Mouse (Mus musculus) WW6 (cell line): ENCODE results near the gene Dscam.

Experiments
- DNase-seq: peaks from one replicate; pipeline ENCODE4 v3.0.0-alpha.2; 2013; ENCODE audit warnings: low read depth, low spot score

Gene Dscam

GRCm38 (mm10) chr16:96567428-96567827, 603.1 kb downstream of the Dscam start:
- no peak for DNase-seq

- DNase-seq: no peak
These were observed 606.9 kb downstream of the Dscam start for GRCm38 (mm10) chr16:96563350-96564257.

- no peak for DNase-seq
These were observed 610.8 kb downstream of the Dscam start for GRCm38 (mm10) chr16:96559796-96560195.

GRCm38 (mm10) chr16:96558341-96558740, 612.2 kb downstream of the Dscam start:
- DNase-seq: no peak

GRCm38 (mm10) chr16:96556621-96557020, 613.9 kb downstream of the Dscam start:
- DNase-seq: no peak

- no peak for DNase-seq
These were observed 615.1 kb downstream of the Dscam start for GRCm38 (mm10) chr16:96555412-96555811.

GRCm38 (mm10) chr16:96552680-96553079, 617.9 kb downstream of the Dscam start:
- no peak for DNase-seq

GRCm38 (mm10) chr16:96541056-96541455, 629.5 kb downstream of the Dscam start:
- no peak for DNase-seq
